Mouse (Mus musculus) right cerebral cortex, postnatal 36 days (tissue): ENCODE measurements around the gene Tcp1.

ENCODE experiments used
- DNase-seq, 2 experiments: peaks; one replicate each; pipeline ENCODE4 v3.0.0; 2022; ENCODE audit warnings: low spot score in 2 of 2, mixed read lengths in 1 of 2

Tcp1 gene

GRCm38 (mm10) chr17:12973851-12974250 lies 58.4 kb downstream of the Tcp1 start:
- no peak for DNase-seq
